Mouse (Mus musculus): ENCODE measurements around the gene Cox15. TPM values are rescaled to one million over a fixed set of nuclear protein-coding genes. Genes with fewer than 3 reads are reported as not detected.

The Cox15 gene
- polyA plus RNA-seq (2017; shearing (Covaris generic)) = 15.7 TPM

DNA sequence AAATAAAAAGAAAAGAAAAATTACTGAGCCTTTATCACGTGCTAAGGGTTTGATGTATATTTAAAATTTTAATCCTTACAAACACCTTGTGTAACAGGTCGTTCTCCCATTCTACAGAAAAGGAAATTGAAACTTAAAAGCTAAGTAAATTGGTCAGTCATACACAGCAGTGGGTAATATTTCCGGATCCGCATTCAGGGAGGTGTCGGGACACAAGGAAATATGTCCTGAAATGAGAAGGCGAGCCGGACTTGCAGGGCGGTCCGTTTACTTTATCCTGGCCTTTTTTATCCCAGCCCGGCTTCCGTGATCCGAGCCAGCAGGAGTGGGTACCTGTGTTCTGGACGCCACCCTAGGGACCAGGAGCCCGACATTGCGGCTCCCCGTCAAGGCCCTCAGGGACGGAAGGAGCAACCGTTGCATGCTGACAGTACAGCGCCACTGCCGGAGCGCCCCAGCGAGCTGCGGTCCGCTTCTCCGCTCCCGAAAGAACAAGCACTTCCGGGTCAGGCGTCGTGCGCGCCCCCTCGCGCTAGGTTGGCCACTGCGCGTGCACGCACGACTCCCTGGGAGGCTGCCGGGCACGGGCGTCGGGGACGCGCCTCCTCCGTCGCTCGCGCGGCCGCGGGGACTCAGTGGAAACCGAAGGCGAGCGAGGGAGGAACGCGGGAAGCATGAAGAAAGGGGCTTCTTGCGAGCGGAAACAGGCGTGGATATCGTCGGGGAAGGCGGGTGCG lies at the start of gene Cox15, which contains the start of gene Cutc:
Gene Cox15, minus strand, starts transcription at position 512 of the 737 bp plus-strand sequence.
Gene Cutc, plus strand, starts transcription at position 508 of the 737 bp plus-strand sequence.

GRCm38 (mm10) chr19:43781980-43782379 lies 29.2 kb upstream of the Cox15 start, which contains the start of gene Abcc2:
Gene Abcc2 (plus strand): TSS chr19:43782192.

GRCm38 (mm10) chr19:43689419-43690246 lies 63.2 kb downstream of the Cox15 start, which contains the start of gene Entpd7:
Gene Entpd7 (plus strand): TSS chr19:43689672.

Other genes with a start within 250 kb of the Cox15 start
- 398 TPM for gene Got1, start 228.4 kb downstream of the Cox15 start, polyA plus RNA-seq (2017; shearing (Covaris generic))
- gene Nkx2-3, start 140.7 kb downstream of the Cox15 start, polyA plus RNA-seq (2017; shearing (Covaris generic)) = not detected
- 45.8 TPM for gene Slc25a28, start 78.1 kb downstream of the Cox15 start, polyA plus RNA-seq (2017; shearing (Covaris generic))
- gene Entpd7, start 63.3 kb downstream of the Cox15 start, polyA plus RNA-seq (2017; shearing (Covaris generic)) = 1.3 TPM
- gene Cutc, start within 50 bp of the Cox15 start, polyA plus RNA-seq (2017; shearing (Covaris generic)) = 7.8 TPM
- gene Abcc2, start 29.2 kb upstream of the Cox15 start, polyA plus RNA-seq (2017; shearing (Covaris generic)) = 0.37 TPM
- 7.5 TPM for gene Dnmbp, start 187.2 kb upstream of the Cox15 start, polyA plus RNA-seq (2017; shearing (Covaris generic))
- not detected for gene Cpn1, start 233.6 kb upstream of the Cox15 start, polyA plus RNA-seq (2017; shearing (Covaris generic))

Data from effector memory CD4-positive, alpha-beta T cell, adult 7 months (primary cell).